Mouse (Mus musculus): ENCODE measurements around the gene Kcnab1.

- TF ChIP-seq MYOG (IDR thresholded peaks at IDR 0.05; ENCODE audit: control insufficient read depth, extremely low read depth, insufficient read length) = no peak
- TF ChIP-seq CTCF (IDR thresholded peaks at IDR 0.05; ENCODE audit: control insufficient read depth, insufficient read depth, insufficient read length) = no peak
- no peak for TF ChIP-seq USF1 (IDR thresholded peaks at IDR 0.05; ENCODE audit: low read depth)
- no peak for TF ChIP-seq MAX (IDR thresholded peaks at IDR 0.05)
Measured at GRCm38 (mm10) chr3:65283366-65283765, 174.2 kb downstream of the Kcnab1 start.

Data from C2C12 (cell line).